Mouse (Mus musculus): Measurements from ENCODE around the gene Slc25a31.

The Slc25a31 gene

GRCm38 (mm10) chr3:40738381-40738912, 29.8 kb downstream of the Slc25a31 start:
- DNase-seq (ENCODE audit: low spot score in 2 of 2), result no peak

DNA sequence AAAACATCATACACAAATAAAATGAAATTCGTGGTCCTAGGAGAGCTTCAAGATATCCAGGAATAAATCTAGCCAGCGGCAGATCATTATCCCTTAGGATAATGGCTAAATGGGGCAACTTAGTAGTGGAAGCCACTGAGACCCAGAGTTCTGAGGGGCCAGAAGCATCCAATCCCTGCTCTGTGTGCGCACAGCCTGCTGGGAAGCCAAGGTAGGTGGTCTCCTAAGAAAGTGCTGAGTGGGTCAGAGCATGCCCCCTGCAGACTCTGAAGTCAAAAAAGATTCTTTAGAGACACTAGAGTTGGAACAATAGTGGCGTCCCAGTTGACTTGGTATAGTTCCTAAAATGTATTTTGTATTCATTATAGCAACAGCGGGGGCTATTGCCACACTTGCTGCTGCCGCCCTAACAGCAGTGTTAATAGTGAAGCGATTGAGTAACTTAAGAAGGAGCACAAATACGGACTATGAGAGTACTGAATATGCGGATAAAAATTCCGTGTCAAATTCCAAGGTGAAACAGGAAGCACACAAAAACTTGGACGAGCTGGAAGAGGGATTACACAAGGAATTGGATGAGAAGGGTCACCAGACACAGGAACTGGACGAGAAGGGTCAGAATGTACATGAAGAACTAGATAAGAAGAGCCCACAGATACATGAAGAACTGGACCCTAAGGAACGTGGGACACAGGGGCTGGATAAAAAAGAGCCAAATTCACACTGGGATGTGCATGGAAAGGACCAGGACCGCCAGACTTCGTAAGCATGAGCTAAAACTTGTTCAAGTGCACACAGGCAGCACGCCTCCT, 35.6 kb downstream of the Slc25a31 start, which contains the start of gene Hspa4l:
Hspa4l (plus strand) TSS at position 472 of the 812 bp plus-strand sequence.
- no peak for DNase-seq (ENCODE audit: low spot score in 2 of 2)

- peak; percentile 86 to 91 for DNase-seq (ENCODE audit: low spot score in 2 of 2)
Observed at GRCm38 (mm10) chr3:40744836-40745660, 36.4 kb downstream of the Slc25a31 start.

DNA sequence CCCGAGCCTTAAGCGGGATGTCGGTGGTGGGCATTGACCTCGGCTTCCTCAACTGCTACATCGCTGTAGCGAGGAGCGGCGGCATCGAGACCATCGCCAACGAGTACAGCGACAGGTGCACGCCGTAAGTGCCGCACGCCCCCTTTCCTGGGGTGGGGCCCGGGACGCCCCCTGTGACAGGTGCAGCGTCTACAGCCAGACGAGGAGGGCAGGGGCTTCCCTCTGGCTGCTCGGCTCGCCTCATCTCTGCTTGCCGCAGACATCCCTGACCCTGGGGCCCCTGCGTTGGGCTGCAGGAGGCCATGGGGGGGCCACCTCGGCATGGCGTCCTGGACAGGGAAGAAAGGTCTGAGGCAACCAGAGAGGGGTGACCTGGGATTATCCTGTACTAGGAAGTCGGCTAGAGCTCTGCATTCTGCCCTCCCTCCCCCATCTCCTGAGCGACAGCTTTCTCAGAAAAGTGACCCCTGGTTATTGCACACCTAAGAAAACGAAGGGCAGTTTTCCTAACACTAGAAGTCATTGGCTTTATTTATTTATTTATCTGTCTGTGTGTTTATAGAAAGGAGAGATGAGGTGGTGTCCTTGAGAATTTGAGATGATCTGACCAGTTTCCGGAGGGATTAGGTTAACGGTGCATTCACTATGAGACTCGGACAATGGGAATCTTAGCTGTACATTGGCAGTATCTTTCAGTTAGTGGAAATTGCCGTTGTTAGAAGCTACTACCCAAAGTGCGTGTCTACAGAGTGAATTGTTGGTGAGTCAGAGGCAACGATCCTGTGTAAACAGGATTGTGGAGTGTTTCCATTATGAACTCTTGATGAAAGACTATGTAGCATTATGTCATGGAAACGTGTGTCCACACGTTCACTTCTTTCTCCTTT, 37.2 kb downstream of the Slc25a31 start:
- no peak for DNase-seq (ENCODE audit: low spot score in 2 of 2)

DNA sequence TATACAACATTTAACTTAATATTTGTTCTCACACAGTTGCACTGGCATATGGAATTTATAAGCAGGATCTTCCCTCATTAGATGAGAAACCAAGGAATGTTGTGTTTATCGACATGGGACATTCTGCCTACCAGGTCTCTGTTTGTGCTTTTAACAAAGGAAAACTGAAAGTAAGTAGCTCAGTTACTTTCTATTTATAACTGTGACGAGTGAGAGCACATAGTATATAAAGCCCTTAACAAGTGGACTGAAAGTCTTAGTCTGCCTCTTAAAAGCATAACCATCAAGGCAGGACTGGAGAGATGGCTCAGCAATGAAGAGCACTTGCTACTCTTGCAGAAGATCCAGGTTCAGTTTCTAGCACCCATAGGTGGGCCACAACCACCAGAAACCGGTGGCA, 52.1 kb downstream of the Slc25a31 start:
- no peak for DNase-seq (ENCODE audit: low spot score in 2 of 2)

DNA sequence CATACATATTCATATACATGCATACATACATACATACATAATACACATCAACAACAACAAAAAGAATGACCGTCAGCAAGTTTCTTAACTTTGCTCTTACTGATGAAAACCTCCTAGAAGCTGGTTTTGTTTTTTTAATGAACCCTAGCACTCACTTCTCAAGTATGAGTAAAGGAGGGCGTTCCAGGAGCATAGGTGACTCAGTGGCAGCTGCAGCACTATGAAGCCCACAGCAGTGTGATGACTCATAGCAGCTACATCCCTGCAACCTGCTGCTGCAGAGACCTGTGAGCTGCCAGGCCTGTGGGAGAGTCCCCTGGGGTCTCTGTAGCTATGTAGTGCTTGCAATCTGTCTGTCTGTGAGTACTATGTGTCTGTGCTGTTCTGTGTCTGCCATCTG, 52.7 kb downstream of the Slc25a31 start:
- DNase-seq (ENCODE audit: low spot score in 2 of 2), result no peak

Measured in urinary bladder, postnatal 36 days (tissue).